In genomic region chr4:135272640-135273306, GRCm38 (mm10) we compare ENCODE assay signal across 8 mouse cellular contexts. TPM values are rescaled to one million over a fixed set of nuclear protein-coding genes. Genes with fewer than 3 reads are reported as not detected.
DNase-seq lines count a peak whose midpoint lies in the region; ATAC-seq lines count a peak whose summit lies in the region.

Gene Clic4, minus strand, starts transcription at chr4:135272814.

- ATAC-seq in erythroblast, adult 5-6 weeks (replicated peaks; ENCODE audit: low FRiP score, poor library complexity, severe bottlenecking): peak; percentile 86
- ATAC-seq in kidney, embryonic 15.5 days (replicated peaks; ENCODE audit: low FRiP score): peak; percentile 98
- peak; percentile 89 for ATAC-seq in monocyte, adult 5-6 weeks (replicated peaks; ENCODE audit: insufficient number of reproducible peaks, low FRiP score, low TSS enrichment, poor library complexity, severe bottlenecking)

- H3K4me1 ChIP-seq in heart, embryonic 10.5 days: peaks cover 54% of the 10 kb centered on the region
- H3K4me1 ChIP-seq in kidney, embryonic 15.5 days: peaks cover 57% of the 10 kb centered on the region

- no peaks in the 10 kb centered on the region for H3K9me3 ChIP-seq in heart, embryonic 10.5 days
- no peaks in the 10 kb centered on the region for H3K9me3 ChIP-seq in kidney, embryonic 15.5 days (replicated peaks)

- peak within 1 kb of the TSS; percentile 92 for H3K9ac ChIP-seq in kidney, embryonic 15.5 days

- WGBS in heart, embryonic 10.5 days: under 1% methylated on average over 64 of the region's 64 CpGs
- WGBS in kidney, embryonic 15.5 days: 0% methylated on average over 62 of the region's 64 CpGs

- peak within 1 kb of the TSS; percentile 76 for H3K4me2 ChIP-seq in kidney, embryonic 15.5 days

- H3K4me3 ChIP-seq in heart, embryonic 10.5 days: peak within 1 kb of the TSS; percentile 96
- peak within 1 kb of the TSS; percentile 94 for H3K4me3 ChIP-seq in kidney, embryonic 15.5 days (replicated peaks)

- peaks cover 17% of the 10 kb centered on the region for H3K36me3 ChIP-seq in heart, embryonic 10.5 days
- H3K36me3 ChIP-seq in kidney, embryonic 15.5 days: no peaks in the 10 kb centered on the region

- peak within 1 kb of the TSS; percentile 99 for H3K27ac ChIP-seq in heart, embryonic 10.5 days
- peak within 1 kb of the TSS; percentile 97 for H3K27ac ChIP-seq in kidney, embryonic 15.5 days

- peak; percentile 100 for DNase-seq in B cell, adult 2 months
- peak; percentile 98 for DNase-seq in brain, adult 2 months (ENCODE audit: low read depth, low spot score)
- peak; percentile 100 for DNase-seq in heart, embryonic 10.5 days (ENCODE audit: low spot score)
- DNase-seq in liver: peak; percentile 100
- peak; percentile 100 for DNase-seq in spleen, postnatal 4 days (ENCODE audit: low spot score in 2 of 2)

- no peaks in the 10 kb centered on the region for H3K27me3 ChIP-seq in heart, embryonic 10.5 days (ENCODE audit: insufficient read depth, poor library complexity, severe bottlenecking)
- 0 out of 2 replicates have a peak, but pooled peaks cover 4% of the 10 kb centered on the region for H3K27me3 ChIP-seq in kidney, embryonic 15.5 days

RNA-seq across cellular contexts. Expression of gene Clic4, which starts in this region (rescaled TPM):
- total RNA-seq in erythroblast, adult 5-6 weeks (2015; ENCODE audit: low replicate concordance): 24.6 and 29.9 TPM in 2 replicates
- total RNA-seq in erythroblast, adult 5-6 weeks (2017; ENCODE audit: low replicate concordance): 35.4 and 44.6 TPM in 2 replicates
- polyA plus RNA-seq in heart, embryonic 10.5 days (2016; fragmentation: Nextera tagmentation; extraction: Ambion mirVana): 263 and 343 TPM in 2 replicates
- polyA plus RNA-seq in kidney, embryonic 15.5 days (2015; fragmentation: Nextera tagmentation; extraction: Ambion mirVana): 200 TPM in 2 replicates
- 39.4 to 61.3 TPM (median 41.0 TPM) in 3 replicates for total RNA-seq in monocyte, adult 5-6 weeks (2017)

Comparison
In these comparisons a context has a peak if more than half of its experiments do, and no peak if none do; other contexts are left out.
1. Peak in every context shown above with its lines: DNase-seq, ATAC-seq, H3K4me3 ChIP-seq and H3K27ac ChIP-seq.